Mouse (Mus musculus) left cerebral cortex, adult 8-10 months (tissue): ENCODE measurements around the gene Prdm5. TPM values are rescaled to one million over a fixed set of nuclear protein-coding genes. Genes with fewer than 3 reads are reported as not detected.

Experiments used
- DNase-seq, 2 experiments: peaks; one replicate each; pipeline ENCODE4 v3.0.0; 2022; ENCODE audit warnings: low spot score in 2 of 2
- total RNA-seq, 4 experiments: library from RNA; stranded (reverse); gene quantifications; 2 replicates each; pipeline ENCODE4 v1.2.4; 2022

Prdm5 gene
- total RNA-seq, 4 experiments from 2014 or later: 5.7 to 7.5 (median 5.9) TPM

GRCm38 (mm10) chr6:65932776-65933175 is 154.0 kb downstream of the Prdm5 start:
- no peak for DNase-seq

- DNase-seq: no peak
Measured at GRCm38 (mm10) chr6:65933177-65933576, 154.4 kb downstream of the Prdm5 start.

- DNase-seq: no peak
Measured at GRCm38 (mm10) chr6:65935566-65936281, 156.9 kb downstream of the Prdm5 start.

GRCm38 (mm10) chr6:65950492-65950891 is 171.7 kb downstream of the Prdm5 start:
- no peak for DNase-seq

GRCm38 (mm10) chr6:65952309-65952708 is 173.5 kb downstream of the Prdm5 start, which contains the start of gene 4930544G11Rik:
TSS of gene 4930544G11Rik (plus strand) at chr6:65952609.
- no peak for DNase-seq

GRCm38 (mm10) chr6:65969386-65970111 is 190.8 kb downstream of the Prdm5 start:
- DNase-seq: no peak

- DNase-seq: no peak
Measured at GRCm38 (mm10) chr6:65970410-65970809, 191.6 kb downstream of the Prdm5 start.

Other genes starting within 250 kb of the Prdm5 start
- gene Ndnf, start 107.4 kb upstream of the Prdm5 start, total RNA-seq: 10 to 100 TPM; 10.0 to 14.9 (median 11.2) TPM
- gene 4930544G11Rik, start 173.6 kb downstream of the Prdm5 start, total RNA-seq: not detected